Mouse (Mus musculus) midbrain, postnatal 0 days (tissue): ENCODE measurements at regions not wholly inside any gene's neighbourhood (a gene's known extent, or its start where the extent isn't known, plus 50 kb on each side); places are given as distances from the start of the nearest gene placed in this dataset.
"Not testable (repeated sequence)": the region's sequence is repeated elsewhere in the genome, so short reads cannot be mapped to it uniquely, and the experiment has no call there.

ENCODE experiments used
- ATAC-seq: fragments of 200-750 bp; cut with Nextera tagmentation; 2 replicates; pipeline ENCODE4 v1.8.0; 2017; ENCODE audit warnings: moderate number of reproducible peaks, mild to moderate bottlenecking, moderate TSS enrichment, moderate library complexity; ENCODE audit not compliant: low FRiP score
- DNase-seq: peaks from one replicate; pipeline ENCODE4 v3.0.0-alpha.2; 2015; ENCODE audit warnings: low spot score
- H3K27ac ChIP-seq: fragments of 300-500 bp; sonication (generic); 2 replicates; pipeline ENCODE4 v1.5.1; 2014; ENCODE audit warnings: low read depth, mild to moderate bottlenecking, low read length, mixed read lengths
- H3K27me3 ChIP-seq: fragments of 300-500 bp; sonication (generic); 2 replicates; pipeline ENCODE4 v1.6.1; 2014; ENCODE audit warnings: low read length, control low read depth, mixed read lengths; ENCODE audit not compliant: insufficient read depth
- H3K36me3 ChIP-seq: fragments of 300-500 bp; sonication (generic); 2 replicates; pipeline ENCODE4 v1.6.1; 2014; ENCODE audit warnings: low read length, control low read depth, mixed read lengths; ENCODE audit not compliant: insufficient read depth
- H3K4me1 ChIP-seq: fragments of 300-500 bp; sonication (generic); 2 replicates; pipeline ENCODE4 v1.6.1; 2014; ENCODE audit warnings: mild to moderate bottlenecking, control low read depth, antibody characterized with exemption, low read length, mixed read lengths; ENCODE audit not compliant: insufficient read depth
- H3K4me2 ChIP-seq: fragments of 300-500 bp; sonication (generic); 2 replicates; pipeline ENCODE4 v1.6.1; 2014; ENCODE audit warnings: low read depth, mild to moderate bottlenecking, low read length, mixed read lengths; ENCODE audit not compliant: poor library complexity, severe bottlenecking
- H3K4me3 ChIP-seq: fragments of 300-500 bp; sonication (generic); 2 replicates; pipeline ENCODE4 v1.5.1; 2014; ENCODE audit warnings: low read depth, mild to moderate bottlenecking, low read length, moderate library complexity
- H3K9ac ChIP-seq: fragments of 300-500 bp; sonication (generic); replicated peaks from 2 replicates; pipeline ENCODE4 v1.6.1; 2014; ENCODE audit warnings: mild to moderate bottlenecking, low read length, moderate library complexity, mixed read lengths; ENCODE audit not compliant: poor library complexity, severe bottlenecking
- H3K9me3 ChIP-seq: fragments of 300-500 bp; sonication (generic); 2 replicates; pipeline ENCODE4 v1.6.1; 2016; ENCODE audit warnings: low read length, control low read depth
- CTCF ChIP-seq: IDR thresholded peaks from 2 replicates; pipeline ENCODE4 v1.5.1; 2016; ENCODE audit warnings: antibody characterized with exemption, mild to moderate bottlenecking
- WGBS: fragments of 180-500 bp; shearing (Covaris S2); extraction: QIAGEN DNeasy Blood & Tissue Kit; methylation state at CpG from one replicate; pipeline ENCODE4 v1.1.7; 2014; 5-methylcytosine and 5-hydroxymethylcytosine counted together

GRCm38 (mm10) chr6:62889194-62889593 lies 366.5 kb upstream of the Grid2 start:
- Histone ChIP-seq H3K4me3 (no peak overlapping the region), H3K27ac (no peak overlapping the region), H3K4me1 (no peaks in the 10 kb centered on the region), H3K4me2 (no peak overlapping the region), H3K9ac (no peak overlapping the region), H3K27me3 (no peaks in the 10 kb centered on the region), H3K9me3 (no peaks in the 10 kb centered on the region), H3K36me3 (no peaks in the 10 kb centered on the region)
- TF ChIP-seq CTCF = no peak
- ATAC-seq (no peak), DNase-seq (peak; percentile 33)
- WGBS = 28% methylated on average over 1 of the region's 1 CpGs

GRCm38 (mm10) chr6:62912758-62913157 lies 342.9 kb upstream of the Grid2 start:
- Histone ChIP-seq H3K27me3 (no peaks in the 10 kb centered on the region), H3K36me3 (no peaks in the 10 kb centered on the region), H3K4me2 (no peak overlapping the region), H3K4me1 (no peaks in the 10 kb centered on the region), H3K9ac (no peak overlapping the region), H3K27ac (no peak overlapping the region), H3K4me3 (no peak overlapping the region), H3K9me3 (no peaks in the 10 kb centered on the region)
- 95% methylated on average over 2 of the region's 2 CpGs for WGBS
- no peak for DNase-seq
- ATAC-seq = no peak
- no peak for TF ChIP-seq CTCF

GRCm38 (mm10) chr6:62917059-62917458 lies 338.6 kb upstream of the Grid2 start:
- H3K27me3 ChIP-seq, H3K36me3 ChIP-seq, H3K27ac ChIP-seq, DNase-seq, ATAC-seq, H3K4me1 ChIP-seq, H3K4me3 ChIP-seq, H3K9me3 ChIP-seq, H3K9ac ChIP-seq, H3K4me2 ChIP-seq: not testable (repeated sequence)
- WGBS = 47% methylated on average over 2 of the region's 5 CpGs

- no peak overlapping the region for H3K4me3 ChIP-seq
- no peaks in the 10 kb centered on the region for H3K9me3 ChIP-seq
- ATAC-seq (no peak), DNase-seq (no peak)
- H3K4me1 ChIP-seq = no peaks in the 10 kb centered on the region
- no peaks in the 10 kb centered on the region for H3K36me3 ChIP-seq
- 92% methylated on average over 6 of the region's 6 CpGs for WGBS
- H3K9ac ChIP-seq = no peak overlapping the region
- H3K4me2 ChIP-seq = no peak overlapping the region
- no peak for TF ChIP-seq CTCF
- H3K27me3 ChIP-seq = no peaks in the 10 kb centered on the region
- no peak overlapping the region for H3K27ac ChIP-seq
Observed at GRCm38 (mm10) chr6:62917956-62918355, 337.7 kb upstream of the Grid2 start.

- TF ChIP-seq CTCF = no peak
- no peak overlapping the region for H3K4me3 ChIP-seq
Observed at GRCm38 (mm10) chr6:62919092-62919491, 336.6 kb upstream of the Grid2 start.

More at GRCm38 (mm10) chr6:62919092-62919491, 336.6 kb upstream of the Grid2 start:
- H3K9me3 ChIP-seq = no peaks in the 10 kb centered on the region
- ATAC-seq (no peak), DNase-seq (peak; percentile 32)
- no peaks in the 10 kb centered on the region for H3K27me3 ChIP-seq
- no peak overlapping the region for H3K4me2 ChIP-seq
- no peak overlapping the region for H3K9ac ChIP-seq
- H3K27ac ChIP-seq = no peak overlapping the region
- H3K36me3 ChIP-seq = no peaks in the 10 kb centered on the region
- H3K4me1 ChIP-seq = no peaks in the 10 kb centered on the region
